Mouse (Mus musculus) midbrain, postnatal 0 days (tissue): ENCODE data around the gene Akap11. TPM values are rescaled to one million over a fixed set of nuclear protein-coding genes. Genes with fewer than 3 reads are reported as not detected.

Experiments used
- ATAC-seq: fragments of 200-750 bp; cut with Nextera tagmentation; 2 replicates; pipeline ENCODE4 v1.8.0; 2017; ENCODE audit warnings: moderate number of reproducible peaks, mild to moderate bottlenecking, moderate TSS enrichment, moderate library complexity; ENCODE audit not compliant: low FRiP score
- DNase-seq: peaks from one replicate; pipeline ENCODE4 v3.0.0-alpha.2; 2015; ENCODE audit warnings: low spot score
- H3K27ac ChIP-seq: fragments of 300-500 bp; sonication (generic); 2 replicates; pipeline ENCODE4 v1.5.1; 2014; ENCODE audit warnings: low read depth, mild to moderate bottlenecking, low read length, mixed read lengths
- H3K27me3 ChIP-seq: fragments of 300-500 bp; sonication (generic); 2 replicates; pipeline ENCODE4 v1.6.1; 2014; ENCODE audit warnings: low read length, control low read depth, mixed read lengths; ENCODE audit not compliant: insufficient read depth
- H3K36me3 ChIP-seq: fragments of 300-500 bp; sonication (generic); 2 replicates; pipeline ENCODE4 v1.6.1; 2014; ENCODE audit warnings: low read length, control low read depth, mixed read lengths; ENCODE audit not compliant: insufficient read depth
- H3K4me1 ChIP-seq: fragments of 300-500 bp; sonication (generic); 2 replicates; pipeline ENCODE4 v1.6.1; 2014; ENCODE audit warnings: mild to moderate bottlenecking, control low read depth, antibody characterized with exemption, low read length, mixed read lengths; ENCODE audit not compliant: insufficient read depth
- H3K4me2 ChIP-seq: fragments of 300-500 bp; sonication (generic); 2 replicates; pipeline ENCODE4 v1.6.1; 2014; ENCODE audit warnings: low read depth, mild to moderate bottlenecking, low read length, mixed read lengths; ENCODE audit not compliant: poor library complexity, severe bottlenecking
- H3K4me3 ChIP-seq: fragments of 300-500 bp; sonication (generic); 2 replicates; pipeline ENCODE4 v1.5.1; 2014; ENCODE audit warnings: low read depth, mild to moderate bottlenecking, low read length, moderate library complexity
- H3K9ac ChIP-seq: fragments of 300-500 bp; sonication (generic); replicated peaks from 2 replicates; pipeline ENCODE4 v1.6.1; 2014; ENCODE audit warnings: mild to moderate bottlenecking, low read length, moderate library complexity, mixed read lengths; ENCODE audit not compliant: poor library complexity, severe bottlenecking
- H3K9me3 ChIP-seq: fragments of 300-500 bp; sonication (generic); 2 replicates; pipeline ENCODE4 v1.6.1; 2016; ENCODE audit warnings: low read length, control low read depth
- CTCF ChIP-seq: IDR thresholded peaks from 2 replicates; pipeline ENCODE4 v1.5.1; 2016; ENCODE audit warnings: antibody characterized with exemption, mild to moderate bottlenecking
- WGBS: fragments of 180-500 bp; shearing (Covaris S2); extraction: QIAGEN DNeasy Blood & Tissue Kit; methylation state at CpG from one replicate; pipeline ENCODE4 v1.1.7; 2014; 5-methylcytosine and 5-hydroxymethylcytosine counted together
- polyA plus RNA-seq: library from polyadenylated mRNA; unstranded; fragments of >200 nt; fragmentation: Nextera tagmentation; extraction: Ambion mirVana; gene quantifications from 2 replicates; pipeline ENCODE4 v1.2.1, GENCODE M21; 2015
- total RNA-seq: library from RNA; depleted of rRNA; stranded (reverse); fragments of >200 nt; gene quantifications from 2 replicates; pipeline ENCODE4 v1.2.3, GENCODE M21; 2014; rRNA removed

Akap11 gene
- total and polyA plus RNA-seq, 2 experiments from 2014 or later: 33.5 to 83.0 TPM

- no peak overlapping the region for H3K27ac ChIP-seq
- TF ChIP-seq CTCF: no peak
- 90% methylated on average over 5 of the region's 5 CpGs for WGBS
- H3K9ac ChIP-seq: no peak overlapping the region
- no peak for DNase-seq
- H3K27me3 ChIP-seq: no peaks in the 10 kb centered on the region
- H3K4me1 ChIP-seq: no peaks in the 10 kb centered on the region
- H3K4me3 ChIP-seq: no peak overlapping the region
- no peaks in the 10 kb centered on the region for H3K9me3 ChIP-seq
- H3K4me2 ChIP-seq: no peak overlapping the region
- H3K36me3 ChIP-seq: no peaks in the 10 kb centered on the region
- ATAC-seq: no peak
Observed at GRCm38 (mm10) chr14:78454970-78455369, 81.6 kb downstream of the Akap11 start.

- H3K4me2 ChIP-seq: no peak overlapping the region
- no peaks in the 10 kb centered on the region for H3K9me3 ChIP-seq
- no peaks in the 10 kb centered on the region for H3K27me3 ChIP-seq
- no peak overlapping the region for H3K27ac ChIP-seq
- no peak for TF ChIP-seq CTCF
- ATAC-seq (no peak), DNase-seq (no peak)
- WGBS: 78% methylated on average over 11 of the region's 11 CpGs
- no peaks in the 10 kb centered on the region for H3K36me3 ChIP-seq
- no peak overlapping the region for H3K4me3 ChIP-seq
- no peaks in the 10 kb centered on the region for H3K4me1 ChIP-seq
- H3K9ac ChIP-seq: no peak overlapping the region
Observed at GRCm38 (mm10) chr14:78448807-78449406, 87.7 kb downstream of the Akap11 start.

- no peak for TF ChIP-seq CTCF
- ATAC-seq (no peak), DNase-seq (no peak)
- Histone ChIP-seq H3K9ac (no peak overlapping the region), H3K4me3 (no peak overlapping the region), H3K4me2 (no peak overlapping the region), H3K4me1 (no peaks in the 10 kb centered on the region), H3K27me3 (no peaks in the 10 kb centered on the region), H3K27ac (no peak overlapping the region), H3K9me3 (no peaks in the 10 kb centered on the region), H3K36me3 (no peaks in the 10 kb centered on the region)
- WGBS: 92% methylated on average over 12 of the region's 12 CpGs
Observed at GRCm38 (mm10) chr14:78448017-78448416, 88.6 kb downstream of the Akap11 start.

GRCm38 (mm10) chr14:78447542-78447941 is 89.1 kb downstream of the Akap11 start:
- Histone ChIP-seq H3K27ac (no peak overlapping the region), H3K4me3 (no peak overlapping the region), H3K9ac (no peak overlapping the region), H3K27me3 (no peaks in the 10 kb centered on the region), H3K36me3 (no peaks in the 10 kb centered on the region), H3K4me2 (no peak overlapping the region), H3K9me3 (no peaks in the 10 kb centered on the region), H3K4me1 (no peaks in the 10 kb centered on the region)
- 84% methylated on average over 3 of the region's 3 CpGs for WGBS
- no peak for TF ChIP-seq CTCF
- ATAC-seq (no peak), DNase-seq (no peak)

Other genes with a start within 250 kb of the Akap11 start
- gene Tnfsf11, start 228.8 kb downstream of the Akap11 start, total RNA-seq: 0.22 and 0.38 TPM in 2 replicates
- 0.14 and 0.21 TPM in 2 replicates for gene Tnfsf11, start 228.8 kb downstream of the Akap11 start, polyA plus RNA-seq
- 15.3 and 17.0 TPM in 2 replicates for gene Dgkh, start 196.0 kb upstream of the Akap11 start, total RNA-seq
- gene Dgkh, start 196.0 kb upstream of the Akap11 start, polyA plus RNA-seq: 2.2 and 2.8 TPM in 2 replicates